Mouse (Mus musculus): ENCODE measurements around the gene Gm973.

GRCm38 (mm10) chr1:59633056-59633455 lies 117.0 kb downstream of the Gm973 start:
- TF ChIP-seq POLR2A (IDR thresholded peaks at IDR 0.05; ENCODE audit: borderline replicate concordance, extremely low read depth, insufficient read depth, insufficient read length, poor library complexity, severe bottlenecking) (no peak), CTCF (IDR thresholded peaks at IDR 0.05; ENCODE audit: borderline replicate concordance, extremely low read depth, insufficient read depth, insufficient read length) (no peak)

All from brain, embryonic 14.5 days (tissue).